Mouse (Mus musculus): ENCODE measurements around the gene Itprid1. TPM values are rescaled to one million over a fixed set of nuclear protein-coding genes. Genes with fewer than 3 reads are reported as not detected.
A peak's percentile ranks its signal among the peaks of the same experiment; 100 is the strongest.

Itprid1 gene
- 1 to 10 TPM; 1.3 to 1.5 TPM for total RNA-seq (2021)
- long read RNA-seq, experiment 1, partial matches to known transcripts: 0 of 6 reads
- long read RNA-seq, experiment 1, other reads (novel, unspliced or antisense): 6 of 6 reads
- long read RNA-seq, experiment 2, partial matches to known transcripts: 0 of 1 reads
- long read RNA-seq, experiment 2, other reads (novel, unspliced or antisense): 1 of 1 reads

DNA sequence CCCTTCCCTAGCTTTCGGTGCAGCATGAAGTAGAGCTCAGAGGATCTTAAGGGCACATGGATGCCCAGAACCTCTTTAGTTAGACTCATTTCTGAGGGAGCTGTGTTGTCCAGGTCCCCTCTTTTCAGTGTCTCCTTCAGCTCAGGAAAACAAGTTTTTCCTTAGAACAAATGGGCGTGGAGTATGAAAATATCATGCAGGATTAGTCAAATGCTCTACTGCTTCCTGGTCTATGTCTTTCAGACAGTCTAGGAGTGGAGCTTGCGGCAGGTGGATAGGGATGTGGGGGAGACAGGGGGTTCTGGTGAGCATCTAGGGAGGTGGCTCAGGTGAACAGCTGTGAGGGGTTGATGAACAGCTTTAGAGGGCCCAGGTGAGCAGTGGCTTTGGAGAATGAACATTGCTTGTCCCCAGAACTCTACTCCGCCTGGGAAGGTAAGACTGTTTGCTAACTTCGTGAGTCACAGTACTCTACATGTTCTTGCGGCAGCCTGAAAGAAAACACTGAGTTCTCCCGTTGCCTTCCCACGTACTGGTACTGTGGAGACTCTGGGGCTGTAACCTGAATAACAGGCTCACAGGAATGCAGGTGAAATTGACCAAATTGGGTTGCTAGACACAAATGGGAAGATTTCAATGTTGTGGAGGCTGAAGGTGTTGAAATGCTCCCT lies at the start of gene Itprid1:
Gene Itprid1 (plus strand): TSS at position 246 of the 671 bp plus-strand sequence.
- intact Hi-C loops (cut with DNase I): no loop called here
- TF ChIP-seq CTCF (IDR thresholded peaks at IDR 0.05): no peak
- Histone ChIP-seq H3K27ac (no peak within 1 kb of the TSS), H3K4me3 (no peak within 1 kb of the TSS)
- no peak for DNase-seq (ENCODE audit: extremely low spot score in 1 of 2, low spot score in 2 of 2)

DNA sequence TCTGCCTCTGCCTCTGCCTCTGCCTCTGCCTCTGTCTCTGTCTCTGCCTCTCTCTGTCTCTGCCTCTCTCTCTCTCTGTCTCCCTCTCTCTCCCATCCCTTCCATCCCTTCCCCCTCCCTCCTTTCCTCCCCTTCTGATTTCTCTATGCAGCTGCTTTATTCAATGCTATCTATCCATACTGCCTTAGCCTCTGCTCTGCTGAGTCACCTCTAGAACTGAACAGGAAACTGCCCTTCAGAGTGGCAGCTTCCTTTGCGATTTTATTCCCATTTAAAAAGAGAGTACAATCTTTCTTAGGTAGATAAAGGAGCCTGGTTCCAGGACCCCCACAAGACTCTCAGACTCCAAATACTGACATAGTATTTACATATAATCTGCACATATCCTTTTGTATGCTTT lies 47.1 kb upstream of the Itprid1 start:
- H3K4me3 ChIP-seq: no peak overlapping the region
- peak overlapping the region; percentile 91; the same call in 1 of the 2 replicates for H3K27ac ChIP-seq
- intact Hi-C loops (cut with DNase I): no loop called here
- TF ChIP-seq CTCF (IDR thresholded peaks at IDR 0.05): no peak
- no peak for DNase-seq (ENCODE audit: extremely low spot score in 1 of 2, low spot score in 2 of 2)

DNA sequence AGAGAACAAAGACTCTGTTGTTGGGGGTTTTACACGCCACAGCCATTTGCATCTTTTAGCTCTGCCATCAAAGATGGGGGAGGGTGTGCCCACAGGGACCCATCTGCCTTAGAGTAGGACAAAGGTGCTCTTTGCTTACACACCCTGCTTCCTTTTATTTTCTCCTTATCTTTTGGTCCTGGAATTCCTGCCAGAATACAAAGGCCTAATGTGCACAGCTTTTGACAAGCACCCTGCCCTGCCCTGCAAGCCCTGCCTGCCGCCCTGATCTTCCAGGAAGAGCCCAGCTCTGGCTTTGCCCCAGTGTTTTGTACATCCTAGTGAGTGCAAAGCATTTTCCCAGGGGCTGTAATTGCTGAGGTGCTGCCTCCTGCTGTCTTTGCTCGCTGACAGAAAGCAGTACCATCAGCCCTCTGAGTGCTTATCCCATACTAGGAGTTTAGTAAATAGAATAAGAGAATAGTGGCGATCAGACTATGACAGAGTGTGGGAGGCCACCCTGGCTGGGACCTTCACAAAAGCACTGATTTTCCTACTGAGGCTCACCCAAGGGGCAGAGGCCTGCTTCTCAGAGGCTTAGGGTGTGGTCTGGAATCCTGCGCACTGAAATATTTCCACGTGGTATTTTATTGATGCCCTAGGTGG lies 44.7 kb upstream of the Itprid1 start:
- DNase-seq (ENCODE audit: extremely low spot score in 1 of 2, low spot score in 2 of 2): peak in 1 of 2 experiments; percentile 26
- Histone ChIP-seq H3K4me3 (no peak overlapping the region), H3K27ac (peak overlapping the region; percentile 91)
- intact Hi-C loops (cut with DNase I): loop anchor here (2.0 kb wide), 1 partner anchor 111 kb away; the partner anchor contains the start of gene Neurod6
- no peak; the same call in 1 of the 2 replicates for TF ChIP-seq CTCF (IDR thresholded peaks at IDR 0.05)

DNA sequence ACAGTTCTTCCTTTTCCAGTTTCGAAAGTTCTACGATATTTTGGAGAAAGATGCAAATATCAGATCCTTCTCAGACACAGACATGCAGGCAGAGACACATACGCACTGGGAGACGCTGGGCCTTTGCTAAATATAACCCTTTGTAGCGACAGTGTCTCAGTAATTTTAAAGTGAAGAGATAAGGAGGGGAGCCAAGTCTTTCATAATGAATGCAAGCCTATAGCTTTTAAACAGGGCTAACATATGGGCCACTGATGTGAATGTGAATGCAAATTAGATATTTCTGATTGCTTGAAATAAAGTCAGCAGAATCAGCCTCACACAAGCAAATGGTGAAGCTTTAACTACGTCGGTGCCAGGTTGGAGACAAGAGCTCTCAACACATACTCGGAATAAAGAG lies 44.2 kb upstream of the Itprid1 start:
- intact Hi-C loops (cut with DNase I): loop anchor here (2.0 kb wide), 1 partner anchor 112 kb away; the partner anchor contains the start of gene Neurod6
- no peak for DNase-seq (ENCODE audit: extremely low spot score in 1 of 2, low spot score in 2 of 2)

DNA sequence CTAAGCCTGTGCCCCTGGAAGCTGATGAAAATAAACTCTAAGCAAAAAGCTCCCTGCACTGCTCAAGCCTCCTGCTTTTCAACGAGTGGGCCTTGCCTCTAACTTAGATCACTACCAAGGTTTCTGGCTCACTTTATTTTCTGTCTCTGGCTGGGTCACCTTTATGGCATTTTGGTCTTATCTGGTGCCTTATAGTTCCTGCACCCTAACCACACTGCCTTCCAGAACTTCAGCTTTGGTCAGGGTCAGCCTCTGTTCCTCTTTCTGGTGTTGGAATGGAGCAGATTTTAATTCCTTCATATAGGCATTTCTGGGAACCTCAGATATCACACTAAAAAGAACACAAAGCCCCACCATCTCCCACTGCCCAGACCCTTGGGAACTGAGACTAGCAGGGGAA lies 34.0 kb upstream of the Itprid1 start:
- intact Hi-C loops (cut with DNase I): loop anchor here (5.0 to 10.0 kb wide), 2 partner anchors 265 to 408 kb away; no protein-coding TSS in a partner anchor

More for the DNA sequence above, 44.2 kb upstream of the Itprid1 start:
- peak overlapping the region; percentile 91 for H3K27ac ChIP-seq
- no peak for TF ChIP-seq CTCF (IDR thresholded peaks at IDR 0.05)
- H3K4me3 ChIP-seq: no peak overlapping the region

DNA sequence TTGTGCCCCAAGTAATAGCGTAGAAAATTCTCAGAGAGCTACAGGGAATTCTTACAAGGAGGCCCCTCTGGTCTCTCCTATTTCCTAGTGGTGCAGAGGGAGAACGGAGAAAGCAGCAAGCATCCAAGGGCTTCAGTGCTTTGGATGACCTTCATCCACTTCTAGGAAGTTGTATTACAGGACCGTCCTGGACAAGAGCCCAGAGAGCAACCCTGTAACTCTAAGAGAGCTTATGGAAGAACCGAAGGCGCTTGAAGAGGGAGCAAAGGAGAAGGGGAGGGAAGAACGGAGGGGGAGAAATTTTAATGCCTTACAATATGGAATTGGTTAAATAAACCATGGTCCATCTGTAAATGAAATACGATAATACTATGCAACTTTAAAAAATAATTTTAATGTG lies 33.3 kb upstream of the Itprid1 start:
- no peak overlapping the region for H3K4me3 ChIP-seq
- H3K27ac ChIP-seq: peak overlapping the region; percentile 84
- no peak for TF ChIP-seq CTCF (IDR thresholded peaks at IDR 0.05)
- intact Hi-C loops (cut with DNase I): loop anchor here (5.0 to 10.0 kb wide), 2 partner anchors 266 to 409 kb away; no protein-coding TSS in a partner anchor
- DNase-seq (ENCODE audit: extremely low spot score in 1 of 2, low spot score in 2 of 2): no peak

More for the DNA sequence above, 34.0 kb upstream of the Itprid1 start:
- Histone ChIP-seq H3K4me3 (no peak overlapping the region), H3K27ac (peak overlapping the region; percentile 84)
- no peak for DNase-seq (ENCODE audit: extremely low spot score in 1 of 2, low spot score in 2 of 2)
- no peak for TF ChIP-seq CTCF (IDR thresholded peaks at IDR 0.05)

DNA sequence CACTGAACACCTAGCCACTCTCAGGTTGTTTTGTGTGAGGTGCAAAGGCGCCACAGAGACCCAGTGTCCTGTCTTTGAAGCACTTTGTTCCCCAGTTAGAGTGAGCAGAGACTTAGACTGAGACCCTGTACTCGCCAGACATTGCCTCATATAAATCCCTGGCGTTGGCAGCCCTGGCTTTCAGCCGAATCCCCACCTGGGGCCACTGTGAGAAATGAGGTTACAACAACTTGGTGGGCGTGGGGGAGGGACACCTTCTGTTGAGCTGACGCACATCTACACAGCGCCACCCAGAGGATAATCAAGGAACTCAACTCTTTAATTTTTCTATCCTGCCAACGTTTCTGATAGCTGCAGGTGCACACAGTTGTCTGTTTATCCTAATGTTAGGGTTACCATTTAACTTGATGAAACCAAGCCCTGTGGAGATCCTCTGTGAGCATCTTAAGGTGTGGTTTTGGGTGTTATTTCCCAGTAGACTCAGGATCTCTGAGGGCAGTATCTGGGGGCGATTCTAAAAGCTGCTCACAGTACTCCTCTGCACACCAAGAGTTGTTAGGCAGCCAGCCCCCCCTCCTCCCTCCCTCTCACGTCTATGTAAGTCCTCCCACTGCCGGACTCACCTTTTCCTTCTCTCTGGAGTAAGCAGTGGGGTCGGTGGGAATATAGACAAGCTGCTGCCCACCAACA lies 32.6 kb upstream of the Itprid1 start:
- peak; percentile 56 to 63 for DNase-seq (ENCODE audit: extremely low spot score in 1 of 2, low spot score in 2 of 2)
- no peak overlapping the region for H3K4me3 ChIP-seq
- peak overlapping the region; percentile 84 for H3K27ac ChIP-seq
- intact Hi-C loops (cut with DNase I): loop anchor here (2.0 to 10.0 kb wide), 6 partner anchors 83 to 409 kb away; partner anchors contain the start of gene Neurod6
- TF ChIP-seq CTCF (IDR thresholded peaks at IDR 0.05): peak; percentile 73

DNA sequence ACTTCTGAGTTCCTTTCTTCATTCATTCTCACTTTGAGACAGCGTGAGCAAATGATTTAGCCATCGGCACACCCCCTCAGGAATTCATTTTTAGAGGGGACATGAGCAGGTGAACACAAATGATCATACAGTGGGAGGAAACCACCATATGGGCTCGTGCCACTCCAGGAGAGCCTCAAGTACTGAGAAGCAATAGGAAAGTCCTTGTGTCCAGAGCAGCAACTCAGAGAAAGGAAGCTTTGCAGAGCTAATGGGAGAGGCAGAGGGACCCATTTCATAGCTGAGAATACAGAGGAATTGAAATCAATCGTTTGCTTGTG lies 32.1 kb upstream of the Itprid1 start:
- peak in 1 of 2 experiments; percentile 30 for DNase-seq (ENCODE audit: extremely low spot score in 1 of 2, low spot score in 2 of 2)
- intact Hi-C loops (cut with DNase I): loop anchor here (2.0 to 10.0 kb wide), 6 partner anchors 84 to 410 kb away; partner anchors contain the start of gene Neurod6
- no peak overlapping the region for H3K4me3 ChIP-seq
- peak overlapping the region; percentile 84 for H3K27ac ChIP-seq
- no peak for TF ChIP-seq CTCF (IDR thresholded peaks at IDR 0.05)

DNA sequence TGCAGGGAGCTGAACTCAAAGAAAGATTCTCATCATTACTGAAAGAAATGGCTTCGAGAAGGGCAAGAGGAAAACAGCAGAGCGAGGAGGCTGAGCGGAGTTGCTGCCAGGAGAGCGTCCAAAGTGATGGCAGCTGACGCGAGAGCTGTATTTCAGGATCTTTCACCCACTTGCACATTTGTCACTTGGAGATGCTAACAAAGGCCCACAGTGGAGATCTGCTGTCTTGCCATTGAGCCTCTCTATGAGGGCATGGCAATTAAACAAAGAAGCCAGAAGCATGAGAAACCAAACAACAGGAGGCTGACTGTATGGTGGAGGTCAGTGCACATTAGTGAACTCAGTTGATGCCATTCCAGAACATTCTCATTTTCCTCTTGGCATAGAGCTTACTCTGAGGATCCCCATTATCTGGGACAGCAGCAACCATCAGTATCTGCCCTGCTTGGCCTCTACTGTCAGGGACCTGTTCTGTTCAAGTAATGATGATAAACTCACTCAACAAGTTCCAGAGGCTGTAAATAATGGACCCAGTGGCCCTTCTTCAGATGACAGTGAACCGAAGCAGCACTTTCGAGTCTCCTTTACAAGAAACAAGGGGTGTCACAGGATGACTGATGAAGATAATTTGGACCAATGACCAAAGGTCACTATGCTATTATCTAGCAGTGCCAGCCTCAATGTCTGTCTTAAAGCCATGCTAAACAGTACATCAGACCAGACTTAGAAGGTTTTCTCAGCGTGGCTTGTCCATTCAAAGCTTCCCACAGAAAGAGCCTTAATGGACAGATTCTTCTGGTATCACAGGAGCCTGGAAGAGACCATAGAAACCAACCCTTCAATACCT lies 31.2 kb upstream of the Itprid1 start:
- no peak overlapping the region for H3K4me3 ChIP-seq
- intact Hi-C loops (cut with DNase I): loop anchor here (2.0 to 10.0 kb wide), 5 partner anchors 85 to 411 kb away; partner anchors contain the start of gene Neurod6
- H3K27ac ChIP-seq: peak overlapping the region; percentile 84
- DNase-seq (ENCODE audit: extremely low spot score in 1 of 2, low spot score in 2 of 2): peak in 1 of 2 experiments; percentile 58
- no peak for TF ChIP-seq CTCF (IDR thresholded peaks at IDR 0.05)

DNA sequence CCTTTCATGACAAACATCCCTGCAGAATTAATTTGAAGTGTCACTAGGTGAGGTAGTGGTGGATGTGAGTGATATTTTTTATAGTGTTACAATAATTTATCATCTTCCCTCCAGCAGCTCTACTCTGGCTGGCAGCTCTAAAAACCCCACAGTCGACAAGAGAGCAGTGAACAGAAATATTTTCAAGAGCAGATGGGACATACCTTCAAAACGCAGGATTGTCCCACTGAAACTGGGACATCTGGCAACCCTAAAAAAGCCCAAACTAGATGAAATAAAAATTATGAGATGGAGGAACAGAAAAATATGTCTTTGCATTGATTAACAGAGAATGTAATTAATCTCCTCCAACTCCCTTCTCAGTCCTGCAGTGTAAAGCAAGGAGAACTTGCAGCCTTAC lies 30.2 kb upstream of the Itprid1 start:
- Histone ChIP-seq H3K4me3 (no peak overlapping the region), H3K27ac (peak overlapping the region; percentile 84)
- intact Hi-C loops (cut with DNase I): loop anchor here (10.0 kb wide), 1 partner anchor 412 kb away; no protein-coding TSS in a partner anchor
- DNase-seq (ENCODE audit: extremely low spot score in 1 of 2, low spot score in 2 of 2): no peak
- TF ChIP-seq CTCF (IDR thresholded peaks at IDR 0.05): no peak
